Mouse (Mus musculus): ENCODE results near the gene Ttyh1.
"Not testable (repeated sequence)": the region's sequence is repeated elsewhere in the genome, so short reads cannot be mapped to it uniquely, and the experiment has no call there.

Gene Ttyh1

DNA sequence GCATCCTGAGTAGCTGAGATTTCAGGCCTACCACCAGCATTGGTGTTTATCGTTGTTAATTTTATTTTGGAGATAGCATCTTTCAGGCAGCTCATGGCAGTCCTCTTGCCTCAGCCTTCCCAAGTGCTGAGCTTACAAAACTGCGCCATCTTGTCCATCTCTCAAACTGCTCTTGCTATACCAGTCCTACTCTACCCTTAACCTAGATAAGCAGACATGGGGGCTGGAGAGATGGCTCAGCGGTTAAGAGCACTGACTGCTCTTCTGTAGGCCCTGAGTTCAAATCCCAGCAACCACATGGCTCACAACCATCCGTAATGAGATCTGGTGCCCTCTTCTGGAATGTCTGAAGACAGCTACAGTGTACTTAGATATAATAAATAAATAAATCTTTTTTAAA lies 42.4 kb downstream of the Ttyh1 start:
- DNase-seq (ENCODE audit: low read depth, low spot score); H3K36me3 ChIP-seq (ENCODE audit: control insufficient read depth, insufficient read depth, low read length, poor library complexity, severe bottlenecking); H3K27me3 ChIP-seq (ENCODE audit: control insufficient read depth, insufficient read depth, low read length, poor library complexity, severe bottlenecking): not testable (repeated sequence)

DNA sequence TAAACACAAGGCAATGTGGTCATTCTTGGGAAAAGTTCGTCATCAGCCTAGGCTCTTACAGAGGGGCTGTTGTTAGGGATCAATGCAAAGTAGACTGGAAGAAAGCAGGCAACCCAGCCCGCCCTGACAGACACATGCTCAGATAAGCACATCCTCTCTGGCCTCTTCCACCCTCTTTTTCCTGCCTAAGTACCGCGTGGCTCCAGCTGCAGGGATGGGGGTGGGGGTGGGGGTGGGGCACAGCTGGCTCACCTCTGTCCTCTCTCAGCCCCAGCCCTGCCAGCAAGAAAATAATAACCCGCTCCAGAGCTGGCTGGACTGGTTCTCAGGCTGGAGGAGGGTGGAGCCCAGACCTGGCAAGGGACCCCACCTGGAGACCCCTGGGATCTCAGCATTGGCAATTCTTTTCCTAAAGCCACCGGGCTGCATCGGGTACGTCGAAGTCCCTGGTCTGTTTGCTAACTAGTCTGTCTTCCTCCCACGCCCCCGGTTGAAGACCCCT lies 44.4 kb downstream of the Ttyh1 start:
- H3K27me3 ChIP-seq (ENCODE audit: control insufficient read depth, insufficient read depth, low read length, poor library complexity, severe bottlenecking) = 0 out of 2 replicates have a peak, but pooled peaks cover 2% of the 10 kb centered on the region
- DNase-seq (ENCODE audit: low read depth, low spot score) = no peak
- no peaks in the 10 kb centered on the region for H3K36me3 ChIP-seq (ENCODE audit: control insufficient read depth, insufficient read depth, low read length, poor library complexity, severe bottlenecking)

DNA sequence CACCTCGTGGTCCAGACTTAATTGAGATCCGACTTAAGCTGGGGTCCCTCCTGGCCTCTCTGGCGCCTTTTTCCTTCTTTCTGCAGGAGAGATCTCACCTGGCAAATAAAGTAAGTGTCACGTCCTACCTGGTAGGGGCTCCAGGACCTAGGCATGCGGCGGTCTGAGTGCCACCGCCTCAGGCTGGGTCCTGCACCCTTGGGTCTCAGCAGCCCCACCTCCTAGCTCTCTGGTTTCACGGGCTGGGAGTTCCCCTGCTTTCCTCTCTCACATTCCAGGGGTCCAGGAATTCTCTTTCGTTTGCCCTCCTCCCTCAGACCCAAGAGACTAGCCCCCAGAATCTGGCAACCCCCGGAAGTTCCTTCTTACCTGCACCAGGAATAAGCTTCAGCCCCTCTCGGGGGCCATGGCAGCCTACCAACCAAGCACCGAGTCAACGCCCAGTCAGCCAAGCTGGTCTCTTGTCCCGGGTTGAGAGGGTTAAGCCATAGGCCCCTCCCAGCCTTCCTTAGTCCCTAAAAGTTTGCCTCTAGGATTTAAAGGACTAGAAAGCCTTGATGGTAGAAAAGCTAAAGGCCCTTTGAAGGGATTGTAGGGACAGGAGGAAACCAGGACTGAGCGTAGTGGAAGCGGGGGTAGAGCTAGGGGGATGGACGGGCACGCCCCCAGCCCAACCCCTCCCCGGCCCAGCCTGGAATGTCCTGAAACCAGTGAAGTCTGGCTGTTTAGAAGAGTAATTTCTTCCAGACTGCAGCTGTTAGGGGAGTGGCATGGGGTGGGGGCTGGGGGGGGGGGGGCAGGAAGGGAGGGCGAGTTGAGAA lies 45.1 kb downstream of the Ttyh1 start, which contains the start of gene Cdc42ep5:
Gene Cdc42ep5, minus strand, starts transcription at position 771 of the 821 bp plus-strand sequence.
- no peak for DNase-seq (ENCODE audit: low read depth, low spot score)
- Histone ChIP-seq H3K36me3 (ENCODE audit: control insufficient read depth, insufficient read depth, low read length, poor library complexity, severe bottlenecking) (no peaks in the 10 kb centered on the region), H3K27me3 (ENCODE audit: control insufficient read depth, insufficient read depth, low read length, poor library complexity, severe bottlenecking) (0 out of 2 replicates have a peak, but pooled peaks cover 2% of the 10 kb centered on the region)

DNA sequence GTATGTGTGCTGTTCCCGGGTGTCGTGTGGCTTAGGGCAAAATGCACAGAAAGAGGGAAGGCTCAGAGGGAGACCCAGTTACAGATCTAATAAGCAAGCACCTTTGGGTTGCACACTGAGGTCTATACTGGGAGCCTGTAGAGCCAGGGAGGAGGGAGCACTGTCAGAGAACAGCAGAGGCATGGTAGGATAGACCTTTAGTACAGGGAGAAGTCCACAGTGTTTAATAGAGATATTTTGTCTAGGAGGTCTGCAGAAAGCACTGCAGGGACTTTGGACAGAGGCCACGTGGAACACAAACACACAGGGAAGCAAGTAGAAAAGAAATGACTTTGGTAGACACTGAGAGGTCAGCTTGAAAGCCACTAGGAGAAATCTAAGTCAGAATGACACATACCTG lies 46.1 kb downstream of the Ttyh1 start:
- DNase-seq (ENCODE audit: low read depth, low spot score) = no peak
- Histone ChIP-seq H3K27me3 (ENCODE audit: control insufficient read depth, insufficient read depth, low read length, poor library complexity, severe bottlenecking) (0 out of 2 replicates have a peak, but pooled peaks cover 2% of the 10 kb centered on the region), H3K36me3 (ENCODE audit: control insufficient read depth, insufficient read depth, low read length, poor library complexity, severe bottlenecking) (no peaks in the 10 kb centered on the region)

DNA sequence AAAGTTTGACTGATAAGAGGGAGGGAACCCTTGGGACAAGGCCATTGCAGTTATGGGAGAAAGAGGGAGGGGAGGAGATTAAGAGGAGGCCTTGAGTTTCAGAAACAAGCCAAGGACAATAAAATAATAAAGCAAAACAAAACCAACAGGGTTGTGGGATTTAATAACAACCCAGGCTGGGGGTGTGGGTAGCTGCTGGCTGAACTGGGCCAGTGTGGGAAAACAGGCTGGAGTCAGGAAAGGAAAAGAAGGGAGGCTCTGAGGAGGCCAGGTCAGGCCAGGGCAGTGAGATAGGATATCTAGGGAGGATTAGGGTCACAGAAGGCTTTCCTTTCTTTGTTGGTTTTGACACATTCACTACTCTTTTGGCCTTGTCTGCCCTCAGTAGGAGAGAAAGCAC lies 47.9 kb downstream of the Ttyh1 start:
- no peak for DNase-seq (ENCODE audit: low read depth, low spot score)
- Histone ChIP-seq H3K27me3 (ENCODE audit: control insufficient read depth, insufficient read depth, low read length, poor library complexity, severe bottlenecking) (0 out of 2 replicates have a peak, but pooled peaks cover 2% of the 10 kb centered on the region), H3K36me3 (ENCODE audit: control insufficient read depth, insufficient read depth, low read length, poor library complexity, severe bottlenecking) (no peaks in the 10 kb centered on the region)

DNA sequence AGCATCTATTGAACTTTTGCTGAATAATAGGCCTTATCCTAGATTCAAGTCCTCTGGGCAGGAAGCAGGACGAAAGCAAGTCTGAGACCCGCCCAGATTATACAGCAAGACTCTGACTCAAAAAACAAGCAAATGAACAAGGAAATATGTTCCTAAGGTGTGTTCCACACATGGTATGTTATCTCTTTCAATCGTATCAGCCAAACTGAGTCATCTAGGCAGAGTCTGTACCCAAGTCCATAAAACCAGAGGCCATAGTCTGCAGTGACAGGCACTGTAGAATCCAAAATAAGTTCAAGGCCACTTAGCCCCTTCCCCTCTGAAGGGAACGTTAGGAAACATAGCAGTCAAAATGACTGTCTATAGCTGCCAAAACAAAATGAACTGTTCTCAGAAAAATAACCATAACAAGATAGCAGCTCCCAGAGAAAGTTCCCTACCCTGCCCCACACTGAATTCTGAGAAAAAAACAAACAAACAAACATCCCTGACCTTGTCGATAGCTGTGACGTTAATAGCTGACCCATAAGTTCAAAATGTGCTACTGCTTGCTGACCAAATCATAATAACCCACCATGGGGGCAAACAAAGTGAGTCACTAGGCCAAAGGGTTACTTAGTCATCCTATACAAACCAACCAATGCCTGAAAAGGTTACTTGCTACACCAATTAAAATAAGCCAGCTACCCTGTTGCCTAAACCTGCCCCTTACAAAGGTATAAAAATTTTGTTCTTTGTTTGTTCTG lies 51.2 kb downstream of the Ttyh1 start:
- DNase-seq (ENCODE audit: low read depth, low spot score) = no peak
- no peaks in the 10 kb centered on the region for H3K36me3 ChIP-seq (ENCODE audit: control insufficient read depth, insufficient read depth, low read length, poor library complexity, severe bottlenecking)
- no peaks in the 10 kb centered on the region for H3K27me3 ChIP-seq (ENCODE audit: control insufficient read depth, insufficient read depth, low read length, poor library complexity, severe bottlenecking)

DNA sequence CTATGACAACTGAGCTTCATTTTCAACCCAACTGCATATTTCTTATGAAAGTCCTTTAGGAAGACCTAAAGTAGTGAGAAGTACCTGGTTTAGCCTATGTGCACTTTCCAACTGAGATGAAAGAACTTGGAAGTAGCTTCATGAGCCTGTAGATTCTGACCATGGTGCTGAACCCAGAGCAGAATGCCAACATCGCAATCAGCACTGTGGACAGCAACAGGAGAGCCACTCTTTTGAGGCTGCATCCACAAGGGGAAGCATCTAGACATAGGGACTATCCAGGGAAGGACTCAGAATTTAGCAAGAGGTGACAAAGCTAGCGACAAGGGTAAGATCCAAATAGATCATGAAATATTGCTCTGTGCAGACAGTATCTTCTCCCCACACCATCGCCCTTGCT lies 59.2 kb downstream of the Ttyh1 start:
- H3K27me3 ChIP-seq (ENCODE audit: control insufficient read depth, insufficient read depth, low read length, poor library complexity, severe bottlenecking) = no peaks in the 10 kb centered on the region
- DNase-seq (ENCODE audit: low read depth, low spot score) = no peak
- no peaks in the 10 kb centered on the region for H3K36me3 ChIP-seq (ENCODE audit: control insufficient read depth, insufficient read depth, low read length, poor library complexity, severe bottlenecking)
